Mouse (Mus musculus): ENCODE data around the gene Hdac2.

DNA sequence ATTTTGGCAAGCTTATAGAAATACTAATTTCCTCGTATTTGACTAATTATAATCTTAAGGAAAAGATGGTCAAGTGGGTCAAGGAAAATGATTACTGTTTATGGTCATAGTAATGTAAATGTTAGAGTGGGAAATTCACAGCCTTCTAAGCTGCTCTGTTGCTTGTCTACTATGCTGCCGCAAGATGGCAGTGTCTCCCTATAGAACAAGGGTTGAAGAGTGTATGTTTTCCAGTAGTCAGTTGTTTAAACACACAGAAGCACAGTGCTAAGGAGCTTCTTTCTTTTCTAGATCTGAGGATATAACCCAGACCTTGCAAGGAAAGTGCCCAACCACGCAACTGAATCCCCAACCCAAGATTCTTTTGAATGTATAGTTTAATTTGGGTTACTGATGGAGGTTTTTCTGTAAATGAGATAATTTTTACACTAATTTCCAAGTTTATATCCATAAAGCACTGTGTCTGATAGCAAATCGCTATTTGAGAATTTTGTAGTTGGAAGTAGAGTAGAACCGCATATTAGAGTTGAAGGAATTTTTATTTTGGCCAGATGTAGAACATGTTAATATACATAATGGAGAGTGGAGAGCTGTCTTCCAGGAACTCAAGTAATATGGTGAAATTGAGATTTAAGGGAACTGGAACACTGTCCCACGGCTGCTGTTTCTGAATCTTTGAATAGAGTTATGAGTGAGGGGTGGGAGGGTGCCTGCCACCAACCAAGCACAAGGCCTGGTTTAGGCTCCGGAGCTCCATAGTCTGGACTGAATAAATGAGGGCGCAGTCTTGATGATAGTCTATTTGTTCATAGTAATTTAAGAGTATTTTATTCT is 40.1 kb downstream of the Hdac2 start:
- no peak for TF ChIP-seq CTCF (IDR thresholded peaks at IDR 0.05; ENCODE audit: low read depth, low read length)
- TF ChIP-seq POLR2A (IDR thresholded peaks at IDR 0.05; ENCODE audit: borderline replicate concordance, low read depth, low read length) = no peak
